Mouse (Mus musculus): Measurements from ENCODE around the gene Dnah9. TPM values are rescaled to one million over a fixed set of nuclear protein-coding genes. Genes with fewer than 3 reads are reported as not detected.

Dnah9 gene
- polyA plus RNA-seq (2016; fragmentation: Nextera tagmentation; extraction: Ambion mirVana): 0.19 and 0.29 TPM in 2 replicates

DNA sequence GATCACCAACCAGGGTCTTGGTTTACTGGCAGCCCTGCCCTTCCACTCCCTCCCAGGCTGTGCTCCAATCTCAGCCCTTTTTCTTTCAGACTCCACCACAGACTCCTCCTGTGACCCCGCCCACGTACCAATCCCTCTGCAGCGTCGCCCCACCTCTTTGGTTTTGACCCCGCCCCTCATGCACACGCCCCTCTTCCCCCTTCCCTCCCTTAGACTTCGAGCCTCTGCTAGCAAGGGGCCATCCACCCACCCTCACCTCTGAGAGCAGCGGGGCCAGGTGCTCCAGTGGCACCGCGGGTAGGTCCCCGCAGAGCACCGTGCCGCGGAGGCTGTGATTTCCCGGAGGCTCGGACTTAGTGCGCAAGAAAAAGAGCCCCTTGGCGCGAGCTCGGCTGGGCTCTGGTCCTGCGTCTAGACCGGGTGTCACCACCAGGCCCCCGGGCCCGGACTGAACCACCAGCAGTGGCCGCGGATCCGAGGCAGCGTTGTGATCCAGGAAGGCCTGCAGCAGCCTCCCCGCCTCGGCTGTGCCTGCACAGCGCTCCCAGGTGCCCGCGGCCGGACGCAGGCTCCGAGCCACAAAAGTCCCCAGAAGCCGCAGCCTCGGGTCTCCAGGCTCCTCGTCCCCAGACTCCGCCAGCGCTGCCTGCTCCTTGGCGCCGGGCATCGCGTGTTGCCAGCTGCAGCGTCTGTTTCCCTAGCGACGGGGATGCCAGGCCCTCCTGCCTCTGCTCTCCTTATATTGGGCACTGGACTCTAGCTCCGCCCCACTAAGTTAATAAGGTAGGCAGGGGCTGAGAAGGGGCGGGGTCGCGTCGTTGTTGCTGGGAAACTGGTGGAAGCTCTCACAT is at the start of gene Dnah9:
Dnah9 (minus strand) TSS at position 751 of the 851 bp plus-strand sequence.
- H3K4me3 ChIP-seq: peak within 1 kb of the TSS; percentile 53
- H3K27ac ChIP-seq: 0 out of 2 replicates have a peak within 1 kb of the TSS, but pooled peaks have one; percentile 36
- under 1% methylated on average over 53 of the region's 53 CpGs for WGBS
- peak within 1 kb of the TSS; percentile 99 for H3K4me2 ChIP-seq (replicated peaks)
- H3K9ac ChIP-seq: peak within 1 kb of the TSS; percentile 43
- no peaks in the 10 kb centered on the region for H3K9me3 ChIP-seq
- peak; percentile 94 for ATAC-seq (ENCODE audit: insufficient number of reproducible peaks, insufficient read depth, low FRiP score, low TSS enrichment)
- H3K4me1 ChIP-seq: 0 out of 2 replicates have a peak, but pooled peaks cover 3% of the 10 kb centered on the region
- H3K36me3 ChIP-seq: no peaks in the 10 kb centered on the region
- H3K27me3 ChIP-seq: peaks cover 7% of the 10 kb centered on the region

DNA sequence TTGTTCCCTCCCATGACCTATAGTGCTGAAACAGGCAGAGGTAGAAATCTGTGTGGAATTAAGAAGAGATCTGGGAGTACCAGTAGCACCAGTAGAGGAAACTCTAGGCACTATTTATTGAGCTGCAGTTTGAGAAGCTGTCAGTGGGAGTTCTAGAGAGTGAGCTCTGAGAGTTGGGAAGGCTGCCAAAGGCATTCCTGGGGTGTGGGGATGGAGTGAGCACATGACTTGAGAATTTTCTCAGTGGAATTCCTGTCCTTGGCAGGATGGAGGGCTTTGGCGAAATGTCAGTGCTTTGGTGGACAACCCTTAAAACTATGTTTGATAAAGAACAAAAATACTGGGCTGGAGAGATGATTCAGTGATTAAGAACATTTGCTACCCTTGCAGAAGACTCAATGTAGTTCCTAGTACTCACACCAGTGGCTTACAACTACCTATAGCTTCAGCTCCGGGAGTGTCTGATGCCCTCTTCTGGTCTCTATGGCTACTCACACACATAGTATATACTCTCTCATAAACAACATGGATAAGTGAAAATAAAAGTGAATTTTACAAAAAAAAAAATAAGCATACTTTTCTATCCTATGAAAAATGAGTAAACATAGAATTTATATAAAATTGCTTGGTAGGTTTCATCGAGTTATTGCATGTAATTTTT is 20.4 kb upstream of the Dnah9 start:
- H3K9me3 ChIP-seq: no peaks in the 10 kb centered on the region
- no peak overlapping the region for H3K4me2 ChIP-seq (replicated peaks)
- H3K27me3 ChIP-seq: no peaks in the 10 kb centered on the region
- H3K4me1 ChIP-seq: no peaks in the 10 kb centered on the region
- no peak overlapping the region for H3K4me3 ChIP-seq
- H3K27ac ChIP-seq: no peak overlapping the region
- 83% methylated on average over 3 of the region's 3 CpGs for WGBS
- no peak for ATAC-seq (ENCODE audit: insufficient number of reproducible peaks, insufficient read depth, low FRiP score, low TSS enrichment)
- no peak overlapping the region for H3K9ac ChIP-seq
- no peaks in the 10 kb centered on the region for H3K36me3 ChIP-seq

DNA sequence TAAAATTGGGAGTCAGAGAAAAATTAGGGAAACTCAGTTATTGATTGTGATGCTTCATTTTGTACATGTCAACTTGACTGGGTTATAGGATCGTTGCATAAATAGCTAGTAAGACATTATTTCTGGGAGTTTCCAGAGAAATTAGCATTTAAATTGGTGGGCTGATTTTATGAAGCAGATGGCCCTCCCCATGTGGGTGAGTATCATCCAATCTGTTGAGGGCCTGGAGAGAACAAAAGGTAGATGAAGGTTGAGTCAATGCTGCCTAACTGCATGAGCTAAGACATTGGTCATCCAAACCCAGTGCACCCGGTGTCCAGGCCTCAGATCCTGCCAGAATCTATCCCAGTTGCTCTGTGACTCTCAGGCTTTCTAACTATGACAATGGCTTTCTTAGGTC is 19.8 kb upstream of the Dnah9 start:
- no peak for ATAC-seq (ENCODE audit: insufficient number of reproducible peaks, insufficient read depth, low FRiP score, low TSS enrichment)
- 90% methylated on average over 2 of the region's 2 CpGs for WGBS
- Histone ChIP-seq H3K9me3 (no peaks in the 10 kb centered on the region), H3K9ac (no peak overlapping the region), H3K27ac (no peak overlapping the region), H3K4me3 (no peak overlapping the region), H3K4me2 (replicated peaks) (no peak overlapping the region), H3K4me1 (no peaks in the 10 kb centered on the region), H3K36me3 (no peaks in the 10 kb centered on the region), H3K27me3 (no peaks in the 10 kb centered on the region)

DNA sequence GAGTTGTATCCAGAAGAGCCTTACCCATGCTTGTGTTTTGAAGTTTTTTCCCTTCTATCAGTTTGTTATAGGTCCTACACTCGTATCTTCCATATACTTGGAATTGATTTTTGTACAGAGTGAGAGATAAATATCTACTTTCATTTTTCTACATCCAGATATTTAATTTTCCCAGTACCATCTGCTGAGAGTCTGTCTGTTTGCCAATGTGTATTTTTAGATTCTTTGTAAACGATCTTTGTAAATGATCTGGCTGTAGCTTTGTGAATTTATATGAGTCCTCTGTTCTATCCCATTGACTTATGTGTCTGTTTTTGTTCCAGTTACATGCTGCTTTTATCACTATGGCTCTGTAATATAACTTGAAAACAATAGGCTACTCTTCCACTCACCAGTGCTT is 9.4 kb upstream of the Dnah9 start:
- H3K36me3 ChIP-seq: no peaks in the 10 kb centered on the region
- no peak overlapping the region for H3K4me3 ChIP-seq
- ATAC-seq (ENCODE audit: insufficient number of reproducible peaks, insufficient read depth, low FRiP score, low TSS enrichment): no peak
- H3K27me3 ChIP-seq: no peaks in the 10 kb centered on the region
- H3K4me2 ChIP-seq (replicated peaks): no peak overlapping the region
- no peaks in the 10 kb centered on the region for H3K4me1 ChIP-seq
- 81% methylated on average over 2 of the region's 2 CpGs for WGBS
- no peak overlapping the region for H3K9ac ChIP-seq
- H3K27ac ChIP-seq: no peak overlapping the region
- no peaks in the 10 kb centered on the region for H3K9me3 ChIP-seq

DNA sequence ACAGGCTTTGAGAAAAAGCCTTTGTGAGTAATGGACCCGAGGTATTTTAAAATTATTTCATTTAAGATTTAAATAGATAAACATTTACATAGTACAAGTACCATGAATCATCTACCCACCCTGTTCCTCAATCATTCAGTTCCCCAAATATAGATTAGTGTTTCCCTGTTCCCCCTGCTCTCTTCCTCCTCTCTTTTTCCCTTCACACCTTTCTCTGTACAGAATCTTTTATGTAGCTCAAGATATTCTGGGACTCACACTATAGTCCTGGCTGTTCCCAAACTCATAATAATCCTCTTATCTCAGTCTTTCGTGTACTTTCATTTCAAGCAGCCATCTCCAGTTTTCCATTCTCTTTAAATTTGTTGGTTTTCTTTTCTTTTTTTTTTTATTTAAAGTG is 4.3 kb downstream of the Dnah9 start:
- H3K9ac ChIP-seq: no peak overlapping the region
- ATAC-seq (ENCODE audit: insufficient number of reproducible peaks, insufficient read depth, low FRiP score, low TSS enrichment): no peak
- H3K4me2 ChIP-seq (replicated peaks): no peak overlapping the region
- 0 out of 2 replicates have a peak, but pooled peaks cover 3% of the 10 kb centered on the region for H3K4me1 ChIP-seq
- H3K36me3 ChIP-seq: no peaks in the 10 kb centered on the region
- no peak overlapping the region for H3K4me3 ChIP-seq
- 76% methylated on average over 2 of the region's 2 CpGs for WGBS
- no peaks in the 10 kb centered on the region for H3K9me3 ChIP-seq
- no peak overlapping the region for H3K27ac ChIP-seq
- H3K27me3 ChIP-seq: peaks cover 10% of the 10 kb centered on the region

DNA sequence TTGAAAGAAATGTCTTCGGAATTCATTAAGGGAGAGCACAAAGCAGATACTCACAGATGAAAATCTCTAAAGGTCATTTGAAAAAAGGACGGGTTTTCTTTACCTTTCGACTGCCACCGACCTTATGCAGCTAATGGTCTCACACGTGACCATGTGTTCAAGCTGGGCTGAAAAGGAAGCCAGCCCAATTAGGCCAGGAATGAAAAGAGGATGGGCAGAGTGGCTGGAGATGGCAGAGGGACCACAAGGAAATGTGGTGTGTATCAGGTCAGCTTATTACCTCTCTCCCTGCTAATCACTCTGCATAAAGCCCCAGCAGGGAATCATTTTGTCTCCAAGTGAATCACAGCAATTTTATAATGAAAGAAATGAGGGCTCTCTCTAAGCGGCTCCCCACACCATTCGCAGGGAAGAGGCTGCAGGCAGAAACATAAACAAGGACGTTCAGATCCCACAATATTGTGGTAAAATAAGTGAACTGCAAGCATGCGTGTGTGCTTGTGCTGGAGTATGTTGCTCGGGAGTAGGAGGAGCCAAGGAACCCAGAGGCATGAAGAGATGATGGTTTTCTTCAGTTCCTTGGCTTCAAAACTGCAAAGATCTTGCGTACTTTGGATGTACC is 27.6 kb downstream of the Dnah9 start:
- WGBS: 67% methylated on average over 11 of the region's 11 CpGs
- no peak overlapping the region for H3K9ac ChIP-seq
- H3K36me3 ChIP-seq: no peaks in the 10 kb centered on the region
- no peaks in the 10 kb centered on the region for H3K9me3 ChIP-seq
- no peak overlapping the region for H3K27ac ChIP-seq
- no peak overlapping the region for H3K4me2 ChIP-seq (replicated peaks)
- no peaks in the 10 kb centered on the region for H3K27me3 ChIP-seq
- H3K4me3 ChIP-seq: no peak overlapping the region
- no peak for ATAC-seq (ENCODE audit: insufficient number of reproducible peaks, insufficient read depth, low FRiP score, low TSS enrichment)
- H3K4me1 ChIP-seq: no peaks in the 10 kb centered on the region

DNA sequence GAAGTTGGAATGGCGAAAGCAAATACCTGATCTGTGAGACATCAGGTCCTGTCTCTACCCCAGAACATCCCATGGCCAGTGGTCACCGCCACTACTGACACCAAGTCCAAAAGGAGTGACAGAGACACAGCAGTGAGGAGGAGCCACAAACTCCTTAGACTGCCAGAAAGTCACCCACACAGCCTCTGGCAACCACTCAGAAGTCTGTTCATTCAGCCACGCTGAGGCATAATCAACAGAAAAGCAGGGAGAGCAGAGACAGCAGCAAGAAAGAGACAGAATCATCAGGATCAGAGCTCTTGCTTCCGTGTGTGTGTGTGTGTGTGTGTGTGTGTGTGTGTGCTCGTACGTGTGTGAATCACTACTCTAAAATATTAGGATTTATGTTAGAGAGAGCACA is 33.5 kb downstream of the Dnah9 start:
- ATAC-seq (ENCODE audit: insufficient number of reproducible peaks, insufficient read depth, low FRiP score, low TSS enrichment): no peak
- Histone ChIP-seq H3K4me3 (no peak overlapping the region), H3K4me2 (replicated peaks) (no peak overlapping the region), H3K36me3 (no peaks in the 10 kb centered on the region), H3K9me3 (no peaks in the 10 kb centered on the region), H3K9ac (no peak overlapping the region), H3K4me1 (no peaks in the 10 kb centered on the region), H3K27ac (no peak overlapping the region), H3K27me3 (no peaks in the 10 kb centered on the region)
- WGBS: 85% methylated on average over 6 of the region's 6 CpGs

DNA sequence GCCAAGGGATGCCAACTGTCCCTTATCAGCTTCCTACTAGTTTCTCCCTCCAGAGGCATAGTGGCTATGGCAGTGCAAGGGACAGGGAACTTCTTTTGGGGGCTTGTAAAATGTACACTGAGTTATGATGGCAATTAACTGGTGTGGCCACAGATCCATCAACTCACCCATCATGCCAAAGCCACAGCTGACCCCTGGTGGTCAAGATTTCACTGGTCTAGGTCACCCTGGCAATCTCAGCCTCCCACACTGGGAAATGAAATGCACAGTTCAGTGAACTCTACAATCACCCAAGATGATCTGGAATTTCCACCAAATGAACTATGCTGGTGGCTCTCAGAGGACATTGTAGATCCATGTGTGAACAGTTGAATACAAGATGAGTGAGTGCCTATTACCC is 42.2 kb downstream of the Dnah9 start:
- Histone ChIP-seq H3K4me3 (no peak overlapping the region), H3K4me1 (no peaks in the 10 kb centered on the region), H3K27ac (no peak overlapping the region), H3K36me3 (no peaks in the 10 kb centered on the region), H3K9ac (no peak overlapping the region), H3K27me3 (no peaks in the 10 kb centered on the region), H3K9me3 (no peaks in the 10 kb centered on the region), H3K4me2 (replicated peaks) (no peak overlapping the region)
- no peak for ATAC-seq (ENCODE audit: insufficient number of reproducible peaks, insufficient read depth, low FRiP score, low TSS enrichment)

DNA sequence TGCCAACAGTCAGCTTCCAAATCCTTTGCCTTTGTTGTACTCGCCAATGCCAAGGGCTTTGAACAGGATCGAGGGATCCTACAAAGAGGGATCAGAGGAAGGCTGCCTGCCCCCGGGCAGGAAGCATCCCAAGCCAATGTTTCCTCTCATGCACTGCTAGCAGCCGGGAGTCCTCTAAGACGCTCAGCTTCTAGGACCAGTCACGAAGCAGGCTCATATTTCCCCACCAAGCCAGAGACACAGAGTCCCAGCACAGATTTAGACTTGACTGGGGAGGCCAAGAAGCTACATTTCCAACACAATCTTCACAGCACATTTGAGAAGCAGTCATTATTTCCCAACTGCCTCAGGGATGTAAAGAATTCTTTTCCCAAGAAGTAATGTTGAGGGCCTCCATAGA is 43.9 kb downstream of the Dnah9 start:
- H3K36me3 ChIP-seq: no peaks in the 10 kb centered on the region
- no peak overlapping the region for H3K9ac ChIP-seq
- no peak overlapping the region for H3K4me3 ChIP-seq
- no peaks in the 10 kb centered on the region for H3K9me3 ChIP-seq
- 42% methylated on average over 6 of the region's 6 CpGs for WGBS
- no peak overlapping the region for H3K4me2 ChIP-seq (replicated peaks)
- no peaks in the 10 kb centered on the region for H3K27me3 ChIP-seq
- no peak overlapping the region for H3K27ac ChIP-seq
- H3K4me1 ChIP-seq: no peaks in the 10 kb centered on the region
- ATAC-seq (ENCODE audit: insufficient number of reproducible peaks, insufficient read depth, low FRiP score, low TSS enrichment): no peak

DNA sequence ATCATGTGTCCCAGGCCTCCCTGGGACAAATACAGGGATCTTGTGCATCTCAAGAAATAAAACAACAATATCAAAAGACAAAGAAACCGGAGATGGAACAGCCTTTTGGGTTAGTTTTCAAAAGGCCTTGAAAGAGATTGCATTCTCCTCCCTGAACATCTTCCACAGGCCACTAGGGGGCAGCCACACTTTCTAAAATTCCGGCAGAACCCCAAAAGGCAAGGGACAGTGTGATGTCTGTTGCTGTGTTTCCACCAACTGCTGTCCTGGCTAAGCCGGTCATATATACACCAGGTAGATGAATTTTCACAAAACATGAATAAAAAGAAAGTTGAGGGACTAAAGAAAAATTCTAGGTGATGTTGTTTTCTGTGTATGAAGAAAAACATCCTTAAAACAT is 46.3 kb downstream of the Dnah9 start:
- H3K36me3 ChIP-seq: no peaks in the 10 kb centered on the region
- H3K4me1 ChIP-seq: no peaks in the 10 kb centered on the region
- ATAC-seq (ENCODE audit: insufficient number of reproducible peaks, insufficient read depth, low FRiP score, low TSS enrichment): no peak
- no peak overlapping the region for H3K9ac ChIP-seq
- WGBS: 18% methylated on average over 3 of the region's 3 CpGs
- no peaks in the 10 kb centered on the region for H3K27me3 ChIP-seq
- no peak overlapping the region for H3K4me3 ChIP-seq
- H3K27ac ChIP-seq: no peak overlapping the region
- H3K4me2 ChIP-seq (replicated peaks): no peak overlapping the region
- H3K9me3 ChIP-seq: no peaks in the 10 kb centered on the region

DNA sequence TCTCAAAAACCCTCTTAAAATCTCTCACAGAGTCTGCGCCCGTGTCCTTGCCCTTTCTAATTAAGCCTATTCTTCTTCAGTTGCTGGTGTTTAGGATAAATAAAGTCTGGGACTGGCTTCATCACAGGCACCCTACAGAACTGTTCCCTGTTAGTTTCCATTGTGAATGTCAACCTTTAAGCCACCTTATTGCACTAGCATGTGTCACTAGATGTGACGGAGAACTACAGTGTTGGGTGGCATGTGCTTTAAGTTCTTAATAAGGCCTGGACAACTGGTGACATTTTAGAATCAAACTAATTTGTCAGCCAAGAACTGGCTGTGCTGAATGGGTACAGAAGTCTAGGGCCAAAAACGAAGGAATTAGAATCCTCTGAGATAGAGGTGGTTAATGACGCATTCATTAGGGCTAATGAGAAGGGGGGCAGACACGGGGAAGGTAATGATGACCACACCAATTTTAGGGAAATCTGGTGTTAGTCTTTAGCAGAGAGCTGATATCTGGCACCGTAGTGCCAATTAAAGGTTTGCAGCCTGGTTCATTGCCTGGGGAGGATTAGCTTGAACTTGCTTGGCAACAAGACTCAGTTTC is 84.6 kb downstream of the Dnah9 start:
- Histone ChIP-seq H3K27ac (no peak overlapping the region), H3K4me2 (replicated peaks) (no peak overlapping the region), H3K9me3 (no peaks in the 10 kb centered on the region), H3K4me3 (no peak overlapping the region), H3K36me3 (no peaks in the 10 kb centered on the region), H3K9ac (no peak overlapping the region), H3K27me3 (no peaks in the 10 kb centered on the region), H3K4me1 (no peaks in the 10 kb centered on the region)
- no peak for ATAC-seq (ENCODE audit: insufficient number of reproducible peaks, insufficient read depth, low FRiP score, low TSS enrichment)
- WGBS: 76% methylated on average over 7 of the region's 7 CpGs

Data from embryonic facial prominence, embryonic 12.5 days (tissue).